Mouse (Mus musculus) adrenal gland, adult 8-10 months (tissue): ENCODE data around the gene Ankef1. TPM values are rescaled to one million over a fixed set of nuclear protein-coding genes. Genes with fewer than 3 reads are reported as not detected.

Source experiments
- DNase-seq: peaks from one replicate; pipeline ENCODE4 v3.0.0; 2022
- total RNA-seq, 4 experiments: library from RNA; stranded (reverse); gene quantifications; 2 replicates each; pipeline ENCODE4 v1.2.4; 2022

Gene Ankef1
- total RNA-seq, 4 experiments from 2014 or later: 5.5 to 17.3 (median 8.4) TPM

DNA sequence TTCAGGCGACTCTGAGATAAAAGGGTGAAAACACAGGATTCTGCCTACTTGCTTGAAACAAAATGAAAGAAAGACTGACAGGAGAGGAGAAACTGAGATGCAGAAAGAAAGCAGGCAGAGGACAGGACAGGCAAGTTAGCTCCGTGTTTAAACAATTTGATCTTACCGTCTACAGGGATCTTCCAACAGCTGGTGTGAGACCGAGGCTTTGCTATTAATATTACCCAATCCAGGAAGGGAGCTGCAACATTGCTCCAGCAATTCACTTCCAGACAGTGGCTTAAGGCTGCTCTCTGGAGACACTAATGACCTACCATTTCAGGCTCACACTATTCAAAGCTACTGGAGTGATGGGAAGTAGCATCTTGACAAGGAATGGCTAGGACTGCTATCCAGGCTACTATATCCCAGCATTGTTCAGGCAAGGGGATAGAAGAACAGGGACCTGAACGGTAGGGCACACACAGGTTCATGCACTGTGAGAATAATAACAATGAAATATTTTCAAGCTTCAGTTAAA, 99.0 kb downstream of the Ankef1 start:
- DNase-seq: peak; percentile 15

DNA sequence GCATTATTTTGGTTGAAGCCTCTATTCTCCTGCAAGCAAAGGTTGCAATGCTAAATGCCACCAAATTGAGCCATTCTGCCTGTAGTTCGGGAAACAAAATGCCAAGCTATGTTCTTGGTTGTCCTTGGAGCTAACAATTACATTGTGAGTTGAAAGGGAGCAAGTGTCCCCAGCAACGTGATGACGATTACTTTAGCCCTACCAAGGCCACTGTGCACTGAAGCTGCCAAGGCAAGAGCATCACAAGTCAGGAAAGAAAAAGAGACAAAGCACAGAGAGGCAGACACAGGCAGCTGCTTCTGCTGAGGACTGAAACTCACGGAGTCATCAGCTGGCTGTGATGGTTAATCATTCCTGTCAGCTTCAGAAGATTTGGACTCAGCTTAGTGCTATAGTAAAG, 99.5 kb downstream of the Ankef1 start:
- peak; percentile 88 for DNase-seq

Other genes with a start within 250 kb of the Ankef1 start
- gene Pak7, start 113.9 kb upstream of the Ankef1 start, total RNA-seq: under 1 TPM in 3 of 4 experiments, not detected in 1; 0.08 to 0.22 (median 0.17) TPM
- 10 to 100 TPM; 43.7 to 80.6 (median 62.5) TPM for gene Snap25, start 211.5 kb downstream of the Ankef1 start, total RNA-seq